Mouse (Mus musculus) urinary bladder, postnatal 4 days (tissue): Measurements from ENCODE around the gene Casd1.
"Not testable (repeated sequence)": the region's sequence is repeated elsewhere in the genome, so short reads cannot be mapped to it uniquely, and the experiment has no call there.

Source experiments
- DNase-seq, 2 experiments: peaks; one replicate each; pipeline ENCODE4 v3.0.0; 2021 to 2022; ENCODE audit warnings: low spot score in 2 of 2

The Casd1 gene

DNA sequence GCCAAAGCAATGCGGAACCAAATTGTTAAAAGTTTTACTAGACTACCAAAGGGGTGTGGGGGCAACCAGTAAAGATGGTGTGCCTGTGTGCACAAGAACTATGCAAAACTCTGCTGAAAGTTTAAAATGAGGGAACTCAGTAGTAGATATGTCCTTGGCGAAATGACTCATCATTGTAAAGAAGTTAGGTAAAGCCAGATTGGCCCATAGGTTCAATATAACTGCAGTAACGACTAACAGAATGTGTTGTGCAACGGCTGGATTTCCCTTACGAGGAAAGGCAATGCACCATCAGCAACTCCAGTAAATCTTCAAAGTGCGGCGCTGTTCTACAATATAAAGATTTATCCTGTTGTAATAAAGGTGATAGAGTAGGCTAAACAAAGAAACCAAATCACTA lies 11.8 kb downstream of the Casd1 start:
- DNase-seq = no peak

DNA sequence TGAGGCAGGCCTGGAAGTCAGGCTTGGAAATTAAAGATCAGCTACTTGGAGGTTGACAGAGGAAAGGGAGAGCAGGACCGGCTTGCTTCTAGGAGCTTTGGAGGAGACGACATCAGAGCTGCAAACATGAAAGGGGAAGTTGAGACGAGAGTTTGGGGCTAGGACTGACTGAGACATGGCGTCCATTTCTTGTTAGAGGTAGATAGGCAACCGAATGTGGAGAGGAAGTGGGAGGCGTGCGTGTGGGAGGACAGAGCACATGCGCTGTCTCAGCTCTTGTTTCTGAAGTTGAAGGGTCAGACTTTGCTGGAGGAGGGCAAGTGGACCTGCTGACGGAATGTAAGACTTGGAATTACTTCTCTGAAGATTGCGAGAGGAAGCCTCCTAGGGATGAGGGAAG lies 17.3 kb downstream of the Casd1 start:
- DNase-seq = no peak

DNA sequence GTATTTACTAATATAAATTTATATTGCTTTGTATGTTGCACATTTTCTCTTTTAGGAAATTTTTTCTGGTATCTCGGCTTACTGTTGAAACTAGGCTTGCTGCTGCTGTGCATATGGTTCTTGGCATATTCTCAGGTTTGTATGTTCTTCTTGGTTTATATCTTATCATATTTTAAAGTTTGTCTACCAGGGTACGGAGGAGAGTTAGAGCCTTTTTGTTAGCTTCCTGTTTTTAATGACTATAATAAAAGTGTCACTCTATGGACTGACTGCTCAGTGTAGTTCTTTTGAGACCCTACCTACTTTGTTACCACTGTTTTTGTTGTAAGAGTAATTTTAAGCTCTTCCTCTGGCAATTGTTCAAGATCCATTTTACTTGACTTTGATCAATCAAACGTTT lies 30.8 kb downstream of the Casd1 start:
- no peak for DNase-seq

DNA sequence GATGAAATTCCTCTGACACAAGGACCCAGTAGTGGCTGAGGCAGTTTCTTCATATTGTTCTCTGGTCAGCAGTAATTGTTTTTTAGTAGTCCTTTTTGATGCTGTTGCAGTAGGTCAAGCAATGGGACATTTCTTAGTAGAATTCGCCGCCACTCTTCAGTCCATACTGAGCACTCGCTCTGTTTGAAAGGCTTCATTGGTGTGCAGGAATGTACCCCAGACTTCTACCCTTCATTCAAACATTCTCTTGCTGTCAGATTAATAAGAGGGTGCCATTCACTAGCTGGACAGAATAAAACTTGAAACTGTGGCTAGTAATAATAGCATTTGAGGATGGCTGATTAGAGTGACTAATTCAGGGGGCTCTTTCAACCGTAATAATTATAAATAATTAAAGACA lies 32.5 kb downstream of the Casd1 start:
- no peak for DNase-seq

DNA sequence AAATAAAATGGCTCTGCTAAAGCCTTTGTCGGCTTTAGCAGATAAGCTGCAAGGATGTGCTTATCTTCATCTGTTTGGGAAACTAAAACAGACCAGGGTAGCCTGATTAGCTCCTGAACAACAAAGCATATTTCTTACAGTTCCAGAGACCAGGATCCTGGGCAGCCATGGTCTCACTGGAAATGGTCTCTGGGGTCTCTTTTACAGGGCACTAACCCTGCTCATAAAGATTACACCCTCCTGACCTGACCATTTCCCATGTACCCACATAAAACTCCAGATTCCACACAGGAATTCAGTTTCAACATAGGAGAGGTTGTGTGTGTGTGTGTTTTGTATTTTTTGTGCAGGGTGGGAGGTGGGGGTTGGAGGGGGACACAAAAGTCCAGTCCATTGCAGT lies 34.2 kb downstream of the Casd1 start:
- no peak for DNase-seq

DNA sequence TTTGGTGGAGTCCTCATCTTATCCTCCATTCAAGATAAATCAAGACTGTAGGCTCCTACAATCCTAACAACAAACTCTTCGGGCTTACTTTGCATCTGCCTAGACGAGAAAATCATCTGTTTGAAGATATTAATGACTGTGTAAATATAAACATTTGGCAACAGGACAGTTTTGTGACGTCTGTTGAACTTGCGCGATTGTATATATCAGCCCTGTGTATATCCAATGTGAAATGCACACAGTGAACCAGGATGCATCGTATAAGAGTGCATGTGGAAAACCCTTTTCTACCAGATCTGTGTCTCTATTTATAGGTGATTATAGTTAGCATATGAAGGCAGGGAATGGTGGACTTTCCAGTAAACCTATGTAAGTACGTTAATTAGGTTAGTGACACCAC lies 41.4 kb downstream of the Casd1 start:
- DNase-seq = no peak

DNA sequence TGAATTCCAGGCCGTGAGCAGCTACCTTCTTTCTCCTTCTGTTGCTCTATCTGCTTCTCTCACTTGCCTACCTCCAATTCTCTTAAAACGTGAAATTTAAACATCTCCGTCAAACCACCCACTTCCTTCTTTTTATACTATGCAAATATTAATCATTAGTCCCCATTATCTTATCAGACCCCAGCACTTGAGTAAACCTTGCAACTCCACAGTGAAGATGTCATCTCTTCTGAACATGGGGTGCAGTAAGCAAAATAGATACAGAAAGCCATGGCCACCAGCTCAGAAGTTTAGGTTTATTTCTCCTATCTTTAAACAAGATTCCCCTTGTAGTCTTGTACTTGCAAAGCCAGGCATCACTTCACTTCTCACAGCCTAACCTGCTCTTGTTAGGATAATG lies 46.7 kb downstream of the Casd1 start:
- DNase-seq = no peak

DNA sequence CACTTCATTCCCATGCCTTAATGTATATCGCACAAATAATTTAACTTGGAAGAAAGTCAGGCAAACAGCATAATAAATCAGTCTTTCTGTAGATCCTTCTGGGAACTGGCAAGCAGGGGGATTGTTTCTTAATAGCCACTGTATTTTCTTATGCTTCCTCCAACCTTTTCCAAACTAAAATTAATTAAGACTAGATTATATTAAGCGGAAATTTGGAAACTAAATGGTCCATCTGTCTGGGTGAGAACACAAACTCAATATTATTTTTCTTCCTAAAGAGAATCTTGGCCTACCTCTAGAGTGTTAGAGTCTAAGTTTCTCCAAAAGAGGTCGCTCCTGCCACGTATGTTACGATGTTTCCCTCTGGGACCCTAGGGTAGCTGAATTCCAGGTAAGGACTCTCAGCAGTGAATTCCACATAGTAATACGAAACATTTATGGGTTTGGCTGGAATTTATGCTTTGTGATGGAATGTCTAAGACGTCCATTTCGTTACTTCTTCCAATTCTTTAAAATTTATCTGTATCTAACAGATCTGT lies 52.0 kb downstream of the Casd1 start:
- no peak for DNase-seq

DNA sequence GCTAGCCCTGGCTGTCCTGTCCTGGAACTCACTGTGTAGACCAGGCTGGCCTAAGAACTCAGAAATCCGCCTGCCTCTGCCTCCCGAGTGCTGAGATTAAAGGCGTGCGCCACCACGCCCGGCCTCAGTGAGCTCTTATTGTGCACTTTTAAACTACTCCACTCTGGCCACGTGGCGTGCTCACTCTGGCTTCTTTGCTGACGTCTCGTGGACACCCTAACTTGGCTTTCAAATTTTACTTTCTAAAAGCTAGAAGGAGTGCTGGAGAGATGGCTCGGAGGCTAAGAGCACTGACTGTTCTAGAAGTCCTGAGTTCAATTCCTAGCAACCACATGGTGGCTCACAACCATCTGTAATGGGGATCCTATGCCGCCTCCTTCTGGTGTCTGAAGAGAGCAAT lies 53.1 kb downstream of the Casd1 start:
- DNase-seq = not testable (repeated sequence)

DNA sequence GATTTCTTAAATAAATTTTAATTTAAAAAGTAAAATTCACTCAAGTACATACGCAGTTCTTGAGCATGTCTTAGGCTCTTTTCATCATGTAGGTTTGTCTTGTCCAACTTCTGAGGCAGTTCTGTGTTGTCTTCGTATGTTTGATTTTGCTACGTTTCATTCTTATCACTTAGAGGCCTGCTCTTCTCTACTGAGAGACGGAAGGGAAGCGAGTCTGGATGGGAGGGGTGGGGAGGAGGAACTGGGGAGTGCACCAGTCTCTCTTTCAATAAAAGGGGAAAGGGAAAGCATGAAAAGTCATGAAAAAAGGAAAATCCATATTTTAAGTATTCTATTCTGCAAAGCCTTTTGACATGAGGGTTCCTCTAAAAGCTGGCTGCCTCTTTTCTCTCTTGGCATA lies 54.8 kb downstream of the Casd1 start:
- DNase-seq = no peak

DNA sequence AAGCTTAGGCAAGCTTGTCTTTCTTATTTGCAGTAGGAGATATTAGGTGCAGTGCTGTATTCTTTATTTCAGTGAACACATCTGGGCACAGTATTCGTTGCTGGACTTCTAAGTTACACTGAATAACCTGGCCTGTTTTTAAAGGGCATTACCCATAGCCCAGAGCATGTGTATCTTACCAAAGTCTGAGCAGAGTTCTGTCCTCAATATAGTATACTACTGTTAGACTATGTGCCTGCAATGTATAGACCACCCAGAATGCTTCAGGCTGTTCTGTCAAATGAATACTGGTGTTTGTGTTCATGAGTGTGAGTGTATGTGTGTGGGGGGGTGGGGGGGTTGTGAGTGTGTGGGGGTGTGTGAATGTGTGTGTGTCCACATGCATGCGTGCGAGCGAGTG lies 55.3 kb downstream of the Casd1 start:
- no peak for DNase-seq

DNA sequence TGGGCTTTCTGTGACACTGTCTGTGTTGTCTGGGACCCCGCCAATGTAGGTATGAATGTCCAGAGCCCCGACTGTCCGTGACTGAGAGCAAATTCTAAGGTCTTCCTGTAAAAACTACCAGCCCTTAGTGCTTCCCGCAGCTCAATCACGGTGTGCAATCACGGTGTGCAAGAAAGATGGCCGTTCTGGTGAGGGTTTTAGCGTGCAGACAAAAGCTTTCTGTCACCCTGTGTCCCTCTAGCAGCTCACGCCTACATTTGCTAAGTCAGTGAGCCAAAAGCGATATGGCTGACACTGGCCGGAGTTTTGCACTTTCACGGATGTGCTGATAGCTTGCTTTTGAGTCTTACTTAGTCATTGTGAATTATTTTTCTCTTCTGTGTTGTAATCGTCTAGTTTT lies 58.2 kb downstream of the Casd1 start:
- no peak for DNase-seq

DNA sequence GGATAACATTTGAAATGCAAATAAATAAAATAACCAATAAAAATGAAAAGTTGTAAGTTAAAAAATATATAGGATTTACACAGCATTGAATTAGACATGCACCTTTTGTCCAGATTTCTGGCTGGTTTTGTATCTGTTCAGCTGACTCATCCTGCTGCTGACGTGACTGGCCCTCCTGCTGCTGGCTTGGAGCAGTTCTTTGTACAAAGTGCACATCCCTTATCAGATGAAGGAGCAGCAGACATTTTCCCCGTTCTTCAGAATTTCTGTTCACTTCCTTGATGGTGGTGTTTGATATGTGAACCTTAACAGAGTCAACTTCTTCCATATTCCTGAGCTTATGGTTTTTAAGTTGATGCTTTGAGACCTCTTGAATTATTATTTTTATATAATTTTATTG lies 62.9 kb downstream of the Casd1 start:
- no peak for DNase-seq

DNA sequence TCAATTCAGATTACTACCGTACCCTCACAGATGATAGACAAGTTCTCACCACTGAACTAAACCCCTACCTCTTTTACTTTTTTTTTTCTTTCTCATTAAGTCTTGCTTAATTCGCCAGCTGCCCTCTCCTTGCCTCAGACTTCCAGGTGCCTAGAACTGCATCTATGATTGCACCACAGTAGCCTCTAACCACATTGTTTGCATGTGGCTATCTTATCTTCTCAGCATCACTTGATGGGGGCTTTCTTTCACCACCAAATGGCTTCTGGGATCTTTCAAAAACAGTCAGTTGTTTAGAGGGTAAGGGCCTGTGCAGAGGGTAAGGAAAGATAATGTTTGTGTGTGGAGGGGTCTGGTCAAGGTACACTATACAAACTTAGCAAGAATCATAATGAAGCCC lies 63.7 kb downstream of the Casd1 start:
- DNase-seq = no peak

DNA sequence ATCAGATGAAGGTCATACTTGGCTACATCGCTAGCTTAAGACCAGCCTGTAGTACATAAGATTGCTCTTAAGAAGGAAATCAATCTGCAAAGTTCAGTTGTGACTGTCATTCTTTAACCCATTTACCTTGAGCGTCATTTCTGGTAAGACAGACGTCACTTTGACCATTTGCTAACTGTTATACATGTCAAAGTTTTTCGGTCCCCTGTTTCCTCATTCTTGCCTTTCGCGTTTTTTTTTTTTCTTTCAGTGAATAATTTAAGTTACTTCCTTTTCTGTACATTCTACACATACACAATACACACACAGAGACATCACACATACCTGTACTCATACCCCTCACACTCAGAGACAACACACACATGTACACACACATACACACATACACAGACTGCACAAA lies 64.5 kb downstream of the Casd1 start:
- no peak for DNase-seq

DNA sequence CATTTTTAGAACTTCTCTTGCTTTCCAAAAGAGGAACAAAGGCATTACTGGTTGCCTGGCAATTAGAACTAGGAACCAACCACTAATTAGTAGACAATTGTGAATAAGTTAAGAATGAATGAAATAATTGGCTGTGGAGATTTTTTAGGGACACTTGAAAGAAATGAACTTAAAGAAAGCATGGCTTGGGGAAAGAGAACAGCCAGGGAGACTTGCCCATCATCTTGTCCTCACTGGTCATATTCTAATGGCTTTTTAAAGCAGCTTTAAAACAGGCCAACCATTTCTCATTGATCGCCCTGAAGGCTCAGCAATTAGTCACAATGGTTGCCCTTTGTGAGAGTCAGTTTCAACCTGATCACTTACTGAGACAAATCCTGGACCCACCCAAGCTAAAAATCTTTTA lies 76.7 kb downstream of the Casd1 start:
- no peak for DNase-seq

DNA sequence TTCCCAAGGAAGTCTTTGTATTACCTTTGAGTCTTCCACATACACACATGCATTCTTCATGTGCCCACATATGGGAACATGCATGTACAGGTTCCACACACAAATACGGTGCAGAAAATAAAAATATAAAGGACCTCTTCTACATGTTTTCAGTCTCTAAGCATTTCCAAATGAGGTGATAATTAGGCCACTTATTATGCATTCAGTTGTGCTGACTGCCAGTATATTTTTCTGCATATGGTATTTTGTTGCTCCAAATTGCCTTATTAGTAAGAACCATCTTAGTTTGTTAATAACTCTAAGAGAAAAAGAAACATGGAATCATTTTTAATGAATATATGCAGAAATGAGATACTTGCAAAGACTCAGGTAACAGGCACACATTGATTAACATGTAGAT lies 79.3 kb downstream of the Casd1 start:
- DNase-seq = no peak

DNA sequence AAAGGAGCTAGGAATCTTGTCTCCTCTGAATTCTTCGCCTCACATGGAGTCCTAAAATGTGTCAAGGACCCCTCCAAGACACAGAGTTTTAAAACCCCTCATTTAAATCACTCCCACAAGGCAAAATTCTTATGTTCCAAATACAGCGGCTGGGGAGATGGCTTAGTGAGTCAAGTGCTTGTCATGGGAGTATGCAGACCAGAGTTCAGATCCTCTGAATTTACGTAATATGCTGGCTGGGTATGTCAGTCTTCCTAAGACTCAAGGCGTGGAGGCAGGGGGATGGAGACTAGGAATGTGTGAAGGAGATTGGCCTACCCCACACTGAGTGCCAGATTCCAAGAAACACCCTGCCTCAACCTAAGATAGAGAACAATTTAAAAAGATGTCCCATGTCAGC lies 79.9 kb downstream of the Casd1 start:
- no peak for DNase-seq

DNA sequence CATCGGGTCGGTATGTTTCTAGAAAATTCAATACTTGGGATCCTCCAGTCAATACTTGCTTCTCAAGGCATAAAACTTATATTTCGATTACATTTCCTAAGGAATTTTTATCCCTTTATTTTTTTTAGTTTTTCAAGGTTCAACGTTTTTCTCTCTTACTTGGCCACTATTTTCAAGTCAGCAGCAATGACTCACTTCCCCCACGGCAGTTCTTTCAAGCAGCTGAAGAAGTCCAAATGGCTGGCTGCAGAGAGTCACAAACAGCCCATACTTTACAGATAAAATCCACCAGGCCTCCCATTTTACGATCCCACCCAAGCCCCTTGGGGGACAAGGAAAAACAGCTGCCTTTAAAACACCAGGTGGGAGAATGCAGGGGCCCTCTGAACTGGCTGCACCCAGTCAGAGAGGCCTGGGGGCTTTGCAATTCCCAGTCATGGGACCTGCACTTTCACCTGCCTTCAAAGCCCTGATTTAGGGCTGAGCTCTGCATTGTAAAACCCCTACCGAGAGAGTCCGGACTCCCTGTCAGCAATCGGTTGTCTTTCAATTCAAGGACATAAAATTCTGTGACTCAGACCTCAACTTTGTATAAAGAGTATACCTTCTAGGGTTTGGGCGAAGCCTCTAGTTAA lies 84.2 kb downstream of the Casd1 start:
- DNase-seq = no peak

DNA sequence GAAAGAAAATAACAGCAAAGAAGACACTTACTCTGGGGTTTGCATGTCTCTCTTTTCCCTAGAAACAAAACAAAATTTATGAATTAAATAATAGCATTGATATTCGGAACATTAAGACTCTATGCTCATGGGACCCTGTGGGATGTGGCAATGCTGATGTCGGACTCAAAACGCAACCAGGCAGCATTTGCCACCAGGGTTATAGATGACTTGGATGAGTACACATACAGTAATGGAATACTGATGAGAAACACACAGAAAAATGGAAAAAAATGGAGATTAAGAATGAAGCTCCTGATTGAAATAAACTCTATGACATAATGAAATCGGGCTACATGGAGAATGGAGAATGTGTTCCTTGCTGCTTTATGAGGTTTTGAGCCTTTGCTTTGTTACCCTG lies 89.8 kb downstream of the Casd1 start:
- DNase-seq = no peak
